Mouse (Mus musculus) naive thymus-derived CD4-positive, alpha-beta T cell, adult 2 months (primary cell): Measurements from ENCODE around the gene 1700020L24Rik.

ENCODE experiments used
- DNase-seq: peaks from one replicate; pipeline ENCODE4 v3.0.0-alpha.2; 2011; ENCODE audit warnings: low read depth

1700020L24Rik gene

DNA sequence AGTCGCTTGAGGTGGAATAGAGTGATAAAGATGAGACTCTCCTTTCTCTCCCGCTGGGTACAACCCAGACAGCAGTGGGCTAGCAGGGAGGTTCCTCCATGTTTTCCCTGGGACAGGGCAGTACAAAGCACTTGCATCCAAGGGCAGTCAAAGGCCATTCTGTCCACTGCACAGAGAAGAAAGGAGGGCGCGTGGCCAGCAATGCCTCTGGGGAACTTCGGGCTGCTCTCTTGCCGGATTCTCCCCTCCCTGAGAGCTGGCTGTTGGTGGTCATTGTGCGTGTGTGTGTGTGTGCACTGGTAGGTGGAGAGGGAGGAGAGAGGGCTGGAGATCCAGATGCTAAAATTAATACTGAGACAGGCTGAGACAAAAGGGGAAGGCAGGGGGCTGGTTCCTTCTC is 3.8 kb downstream of the 1700020L24Rik start:
- no peak for DNase-seq

- DNase-seq: peak; percentile 81
Measured at GRCm38 (mm10) chr11:83442596-83443267, 5.3 kb downstream of the 1700020L24Rik start.

- DNase-seq: peak; percentile 18
Measured at GRCm38 (mm10) chr11:83443824-83444223, 6.3 kb downstream of the 1700020L24Rik start.

DNA sequence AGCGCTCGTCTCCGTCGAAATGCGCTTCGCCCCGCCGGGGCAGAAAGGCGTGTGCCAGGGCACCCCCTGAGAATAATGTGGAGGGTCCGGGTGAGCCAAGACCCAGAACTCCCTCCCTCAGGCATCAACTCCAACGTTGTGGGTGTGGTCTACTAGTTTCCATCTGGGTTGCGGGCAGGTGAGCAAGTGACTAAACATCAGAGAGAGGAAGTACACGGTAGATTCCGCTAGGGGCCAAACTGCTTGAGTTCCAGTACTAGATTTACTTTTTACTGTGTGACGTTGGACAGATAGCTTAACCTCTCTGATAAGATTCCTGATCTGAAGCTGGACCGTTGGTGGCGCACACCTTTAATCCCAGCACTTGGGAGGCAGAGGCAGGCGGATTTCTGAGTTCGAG is 7.5 kb downstream of the 1700020L24Rik start:
- peak; percentile 63 for DNase-seq

- no peak for DNase-seq
Measured at GRCm38 (mm10) chr11:83447612-83448011, 10.1 kb downstream of the 1700020L24Rik start.

GRCm38 (mm10) chr11:83448021-83448926 is 10.8 kb downstream of the 1700020L24Rik start:
- no peak for DNase-seq

- DNase-seq: no peak
Measured at GRCm38 (mm10) chr11:83448927-83449236, 11.4 kb downstream of the 1700020L24Rik start.

- DNase-seq: no peak
Measured at GRCm38 (mm10) chr11:83449298-83449697, 11.8 kb downstream of the 1700020L24Rik start.

DNA sequence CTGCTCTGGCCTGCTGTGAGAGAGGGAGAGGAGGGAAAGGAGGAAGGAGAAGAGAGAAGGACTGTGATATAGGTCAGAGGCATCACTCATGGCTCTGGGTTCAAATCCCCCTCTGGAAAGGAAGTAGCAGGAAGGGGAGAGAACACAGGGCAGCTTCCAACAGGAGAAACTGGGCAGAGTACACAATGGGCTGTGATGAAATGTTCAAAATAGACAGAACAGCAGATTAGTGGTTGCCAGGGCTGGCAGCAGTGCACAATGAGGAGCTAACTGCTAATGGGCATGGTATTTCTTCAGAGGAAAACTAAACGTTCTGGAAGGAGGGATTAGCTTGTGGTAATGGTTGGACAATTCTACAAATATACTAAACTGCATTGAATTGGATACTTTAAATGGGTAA is 13.1 kb downstream of the 1700020L24Rik start:
- DNase-seq: no peak

GRCm38 (mm10) chr11:83451281-83451680 is 13.8 kb downstream of the 1700020L24Rik start:
- DNase-seq: no peak

GRCm38 (mm10) chr11:83454548-83454947 is 17.1 kb downstream of the 1700020L24Rik start:
- no peak for DNase-seq

GRCm38 (mm10) chr11:83455608-83456007 is 18.1 kb downstream of the 1700020L24Rik start:
- DNase-seq: no peak

GRCm38 (mm10) chr11:83457257-83457656 is 19.8 kb downstream of the 1700020L24Rik start:
- DNase-seq: no peak

- no peak for DNase-seq
Measured at GRCm38 (mm10) chr11:83457912-83458601, 20.6 kb downstream of the 1700020L24Rik start.

DNA sequence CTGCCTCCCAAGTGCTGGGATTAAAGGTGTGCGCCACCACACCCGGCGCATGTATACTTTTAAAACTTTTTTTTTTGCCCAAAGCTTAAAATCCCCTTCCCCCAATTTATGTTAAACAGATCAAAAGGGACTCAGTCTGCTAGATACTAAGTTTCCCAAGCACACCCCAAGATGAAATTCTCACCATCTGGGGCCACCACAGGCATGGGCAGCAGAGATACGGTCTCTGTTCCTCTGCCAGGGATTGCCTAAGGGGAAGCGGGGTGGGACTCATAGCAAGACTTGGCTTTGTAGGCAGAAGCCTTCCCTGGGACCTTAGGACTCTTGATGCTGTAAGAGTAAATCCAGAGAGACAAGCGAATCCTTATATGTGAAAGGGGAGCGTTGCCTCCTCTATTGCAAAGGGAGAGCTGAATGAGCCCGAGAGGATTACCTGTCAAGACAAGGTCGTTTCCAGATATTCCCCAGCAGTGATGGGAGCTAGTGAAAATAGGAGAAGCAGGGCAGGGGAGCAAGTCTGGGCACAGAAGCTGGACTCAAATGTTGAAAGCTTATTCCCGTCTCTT is 24.1 kb downstream of the 1700020L24Rik start:
- no peak for DNase-seq

DNA sequence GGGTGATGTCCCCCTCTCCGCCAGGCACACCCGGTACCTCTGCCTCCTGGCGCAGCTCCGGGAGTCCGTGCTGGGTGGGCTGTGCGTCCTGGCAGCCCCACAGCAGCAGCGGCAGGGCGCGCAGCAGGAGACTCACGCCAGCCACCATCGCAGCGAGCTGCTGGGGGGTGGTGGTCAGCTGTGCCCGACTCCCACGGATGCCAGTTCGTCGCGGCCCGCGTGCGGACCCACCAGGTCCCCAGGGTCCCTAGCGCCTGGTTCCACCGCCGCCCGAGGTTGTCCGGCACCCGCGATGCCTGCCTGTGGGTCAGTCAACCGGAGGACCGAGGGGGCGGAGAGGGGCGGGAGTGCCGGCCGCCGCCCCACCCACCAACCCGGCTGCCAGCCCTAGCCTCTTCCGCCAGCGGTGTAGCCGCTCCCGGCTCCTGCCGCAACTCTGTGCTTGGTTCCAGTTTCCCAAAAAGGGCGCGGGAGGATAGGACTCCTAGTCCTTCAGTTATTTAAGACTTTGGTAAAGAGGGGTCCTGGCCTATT is 25.3 kb downstream of the 1700020L24Rik start, which contains the start of gene Mmp28:
TSS of gene Mmp28 (minus strand) at position 361 of the 534 bp plus-strand sequence.
- no peak for DNase-seq

GRCm38 (mm10) chr11:83465976-83466375 is 28.5 kb downstream of the 1700020L24Rik start:
- no peak for DNase-seq

- DNase-seq: no peak
Measured at GRCm38 (mm10) chr11:83467120-83467652, 29.7 kb downstream of the 1700020L24Rik start.

DNA sequence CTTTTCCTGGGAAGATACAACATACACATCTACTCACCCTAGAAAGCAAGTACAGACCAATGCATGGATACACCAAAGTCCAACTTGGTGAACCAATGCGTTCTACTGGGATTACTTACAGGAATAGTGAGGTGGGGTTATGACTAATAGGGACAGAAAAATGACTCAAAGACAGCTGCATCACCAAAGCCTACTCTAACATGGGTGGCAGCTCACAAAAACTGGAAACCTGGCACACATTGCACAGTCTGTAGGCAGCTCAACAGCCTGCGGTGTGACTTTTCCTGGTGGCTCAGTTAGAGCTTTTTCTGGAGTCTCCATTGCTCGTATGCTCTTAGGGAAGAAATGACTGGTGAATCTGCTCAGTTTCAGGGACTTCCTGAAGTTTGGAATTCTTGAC is 31.3 kb downstream of the 1700020L24Rik start:
- DNase-seq: no peak

DNA sequence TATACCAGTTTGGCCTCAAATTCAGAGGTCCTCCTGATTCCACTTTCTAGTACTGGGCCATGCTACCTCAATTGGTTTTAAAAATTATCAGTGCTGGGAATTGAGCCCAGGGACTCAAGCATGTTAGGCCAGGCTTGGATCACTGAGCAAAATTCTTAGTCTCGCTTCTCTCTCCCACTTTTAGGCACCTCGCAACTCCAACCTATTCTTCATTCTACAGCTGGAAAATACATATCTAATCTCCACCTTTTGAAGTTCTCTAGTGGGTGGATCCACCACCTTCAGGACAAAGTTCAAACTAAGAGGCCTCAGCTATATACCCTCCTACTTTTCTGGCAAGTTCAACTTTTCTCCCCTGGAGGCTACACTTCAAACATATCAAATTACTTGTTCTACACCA is 34.3 kb downstream of the 1700020L24Rik start:
- DNase-seq: no peak

- peak; percentile 99 for DNase-seq
Measured at GRCm38 (mm10) chr11:83472324-83473234, 35.1 kb downstream of the 1700020L24Rik start, which contains the start of gene Taf15. Taf15 (plus strand) TSS chr11:83473086.
